Mouse (Mus musculus): ENCODE measurements around the gene Zbtb42. TPM values are rescaled to one million over a fixed set of nuclear protein-coding genes. Genes with fewer than 3 reads are reported as not detected.

Gene Zbtb42
- total RNA-seq, 1 experiment from 2014 or later = 0.27 TPM

DNA sequence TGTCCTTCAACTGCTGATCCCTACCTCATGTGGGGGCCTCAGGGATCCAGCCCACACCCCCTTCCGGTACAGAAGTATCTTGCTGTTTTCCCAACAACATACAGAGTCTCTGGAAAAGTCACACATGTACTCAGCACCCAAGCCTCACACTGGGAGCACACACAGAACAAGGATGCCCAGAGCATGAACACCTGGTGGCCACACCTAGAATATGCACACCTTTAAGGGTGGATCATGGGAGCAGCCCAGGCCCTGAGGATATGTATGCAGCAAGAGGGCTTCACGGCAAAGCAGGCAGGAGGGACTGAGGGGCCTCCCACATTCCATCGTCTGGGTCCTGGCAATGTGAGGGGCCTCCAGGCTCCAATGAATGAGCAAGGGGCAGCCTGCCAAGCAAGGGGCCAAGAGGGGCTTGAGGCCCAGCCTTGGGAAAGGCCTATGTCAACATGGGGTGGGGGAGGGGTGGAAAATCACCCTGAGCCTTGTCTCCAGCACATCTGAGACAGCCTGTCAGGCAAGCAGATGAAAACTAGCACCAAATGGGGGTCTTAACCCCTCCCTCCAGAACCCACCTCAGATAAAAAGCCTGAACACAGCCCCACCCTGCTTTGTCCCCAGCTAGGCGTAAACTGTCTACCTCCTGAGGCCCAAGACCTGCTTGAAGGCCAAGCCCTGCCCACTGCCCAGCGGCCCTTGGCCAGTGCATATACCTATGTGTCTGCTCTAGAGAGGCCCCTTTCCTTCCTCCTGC, 17.9 kb upstream of the Zbtb42 start:
- no peak for ATAC-seq (replicated peaks; ENCODE audit: low read depth, poor library complexity, severe bottlenecking)

DNA sequence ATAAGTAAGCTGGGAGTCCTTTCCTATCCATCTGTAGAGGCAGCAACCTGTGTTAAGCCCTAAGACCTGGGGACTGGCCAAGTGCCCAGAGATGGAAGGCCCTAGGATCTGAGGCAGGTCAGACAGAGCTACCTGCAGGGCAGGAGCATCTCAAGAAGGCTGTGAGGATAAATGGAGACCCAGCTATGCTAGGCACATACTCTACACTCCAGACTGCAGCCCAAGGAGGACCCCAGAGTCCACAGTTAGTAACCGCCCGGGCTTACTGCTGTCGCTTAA, 17.4 kb upstream of the Zbtb42 start:
- no peak for ATAC-seq (replicated peaks; ENCODE audit: low read depth, poor library complexity, severe bottlenecking)

DNA sequence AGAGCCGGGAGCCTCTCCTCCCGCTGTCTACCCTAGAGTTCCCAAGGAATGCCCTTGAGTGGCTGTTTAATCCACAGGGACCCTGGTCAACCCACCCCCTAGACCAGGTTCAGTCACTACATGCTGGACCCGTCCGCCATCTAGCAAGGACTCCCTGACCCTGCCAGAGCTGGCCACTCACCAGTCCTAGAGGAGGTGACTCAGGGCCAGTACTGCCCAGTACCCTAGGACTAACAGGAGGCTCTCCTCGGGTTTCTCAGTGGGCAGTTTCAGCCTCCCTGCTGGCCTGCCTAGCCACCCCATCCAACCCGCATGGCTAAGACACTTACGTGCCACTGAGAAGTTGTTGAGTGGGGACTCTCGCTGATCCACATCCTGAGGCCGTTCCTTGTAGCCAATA, 16.8 kb upstream of the Zbtb42 start:
- ATAC-seq (replicated peaks; ENCODE audit: low read depth, poor library complexity, severe bottlenecking) = no peak

DNA sequence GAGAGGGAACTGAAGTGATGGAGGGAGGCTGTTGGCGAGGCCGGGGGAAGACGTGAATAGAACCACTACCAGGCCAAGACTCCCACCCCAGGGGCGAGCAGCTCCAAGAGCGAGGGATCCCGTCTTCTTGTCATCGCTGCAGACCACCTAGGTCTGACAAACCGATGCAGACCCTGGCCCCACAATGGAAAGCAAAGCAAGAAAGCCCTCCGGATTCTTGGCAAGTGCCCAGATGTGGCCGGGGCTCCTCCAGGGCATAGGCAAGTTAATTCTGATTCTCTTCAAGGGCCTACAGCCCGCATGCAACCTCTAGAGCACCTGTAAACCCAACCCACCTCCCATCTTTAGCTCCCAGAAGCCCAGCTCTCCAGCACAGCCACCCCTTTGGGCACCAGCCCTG, 15.3 kb upstream of the Zbtb42 start:
- ATAC-seq (replicated peaks; ENCODE audit: low read depth, poor library complexity, severe bottlenecking) = no peak

DNA sequence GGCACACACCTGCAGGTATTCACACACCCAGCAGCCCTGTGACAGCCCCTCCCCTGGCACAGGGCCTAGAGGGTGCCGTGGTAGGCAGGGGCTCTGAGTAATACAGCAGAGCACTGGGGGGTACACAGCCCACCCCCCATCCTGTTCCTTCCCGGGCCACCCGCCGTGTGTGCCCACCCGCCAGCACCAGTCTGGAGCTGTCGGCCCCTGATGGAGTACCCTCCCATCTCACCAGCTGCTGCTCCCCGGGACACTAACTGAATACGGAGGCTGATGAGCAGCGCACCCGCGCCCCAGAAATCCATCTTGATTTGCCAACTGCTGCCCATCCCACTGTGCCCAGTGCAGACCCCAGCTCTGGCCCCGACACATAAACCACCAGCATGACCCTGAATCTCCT, 14.9 kb upstream of the Zbtb42 start:
- no peak for ATAC-seq (replicated peaks; ENCODE audit: low read depth, poor library complexity, severe bottlenecking)

DNA sequence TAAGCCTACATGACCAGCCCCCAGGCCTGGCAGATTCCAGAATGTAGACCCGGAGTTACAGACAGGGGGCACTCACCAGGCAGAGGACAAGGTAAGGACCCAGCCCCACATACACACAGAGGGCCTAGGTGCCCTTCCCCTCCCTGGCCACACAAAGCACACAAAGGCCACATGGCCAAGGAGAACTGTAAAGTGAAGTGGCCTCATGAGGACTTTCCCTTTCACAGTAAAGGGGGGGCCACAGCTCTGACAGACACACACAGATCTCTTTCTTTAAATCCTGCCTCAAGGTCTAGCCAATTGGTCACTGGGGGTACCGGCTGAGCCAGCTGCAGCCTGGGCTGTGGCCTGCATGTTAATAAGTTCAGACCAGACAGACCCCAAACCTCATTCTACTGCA, 14.5 kb upstream of the Zbtb42 start:
- ATAC-seq (replicated peaks; ENCODE audit: low read depth, poor library complexity, severe bottlenecking) = no peak

DNA sequence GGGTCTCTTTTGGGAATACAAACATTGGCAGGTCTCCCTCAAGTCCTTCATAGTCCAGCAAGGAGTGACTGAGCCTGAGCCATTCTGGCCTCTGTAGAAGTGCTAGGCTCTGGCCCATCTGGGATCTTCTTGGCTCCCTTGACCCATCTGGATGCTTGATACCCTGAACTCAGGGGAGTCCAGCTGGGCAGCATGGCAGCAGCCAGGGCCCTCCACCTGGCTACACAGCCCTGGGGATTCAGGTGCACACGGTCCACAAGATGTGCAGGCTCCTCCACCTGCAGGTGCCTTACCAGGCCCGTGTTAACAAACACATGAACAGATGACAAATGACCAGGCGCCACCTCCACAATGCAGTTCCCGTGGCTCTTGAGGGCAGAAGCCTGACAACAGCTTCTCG, 14.0 kb upstream of the Zbtb42 start:
- ATAC-seq (replicated peaks; ENCODE audit: low read depth, poor library complexity, severe bottlenecking) = no peak

DNA sequence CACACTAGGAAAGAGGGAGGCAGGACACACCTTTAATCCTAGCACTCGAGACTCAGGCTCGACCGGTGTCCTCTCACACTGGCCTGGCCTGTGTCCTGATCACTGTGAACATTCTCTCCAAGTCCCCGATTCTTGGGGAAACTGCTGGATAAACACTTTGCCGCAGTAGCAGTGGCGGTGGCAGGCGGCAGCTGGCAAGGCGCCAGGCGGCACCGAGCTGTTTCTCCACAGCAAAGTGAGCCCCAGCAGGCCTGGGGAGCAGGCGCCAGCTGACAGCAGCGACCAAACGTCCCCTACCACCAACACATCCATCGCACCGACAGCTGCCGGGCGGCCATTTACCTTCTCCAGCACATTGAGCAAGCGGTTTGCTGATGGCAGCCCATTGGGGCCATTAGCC, 13.2 kb upstream of the Zbtb42 start:
- 0 out of 2 replicates have a peak, but pooled peaks have one; percentile 19 for ATAC-seq (replicated peaks; ENCODE audit: low read depth, poor library complexity, severe bottlenecking)

DNA sequence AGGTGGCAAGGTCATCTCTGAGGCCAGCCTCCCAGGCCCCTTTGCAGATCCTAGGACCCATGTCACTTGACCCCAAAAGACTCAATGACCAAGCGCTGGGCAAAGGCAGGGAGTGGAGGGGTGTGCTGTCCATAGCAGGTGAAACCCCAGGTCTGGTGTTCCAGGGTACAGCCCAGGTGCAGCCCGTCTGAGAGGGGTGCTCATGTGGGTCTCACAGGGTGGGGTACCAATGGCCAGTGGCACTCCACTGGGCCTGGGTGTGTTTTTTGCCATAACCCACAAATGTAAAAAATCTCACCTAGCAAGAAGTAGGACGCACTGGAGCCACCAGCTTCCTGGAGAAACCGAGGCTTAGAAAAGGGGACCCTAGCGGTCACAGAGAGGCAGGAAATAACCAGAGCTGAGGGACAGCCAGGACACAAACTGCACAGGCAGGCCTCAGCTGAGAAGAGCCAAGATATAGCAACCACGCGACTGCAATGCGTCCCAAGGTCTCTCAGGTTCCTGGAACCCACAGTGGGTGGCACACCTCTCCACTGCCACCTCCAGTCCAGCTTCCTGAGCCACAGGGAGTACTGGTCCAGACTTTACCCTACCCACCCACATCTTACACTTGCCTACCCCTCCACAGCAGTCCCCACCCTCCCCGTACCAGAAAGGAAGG, 12.6 kb upstream of the Zbtb42 start:
- no peak for ATAC-seq (replicated peaks; ENCODE audit: low read depth, poor library complexity, severe bottlenecking)

DNA sequence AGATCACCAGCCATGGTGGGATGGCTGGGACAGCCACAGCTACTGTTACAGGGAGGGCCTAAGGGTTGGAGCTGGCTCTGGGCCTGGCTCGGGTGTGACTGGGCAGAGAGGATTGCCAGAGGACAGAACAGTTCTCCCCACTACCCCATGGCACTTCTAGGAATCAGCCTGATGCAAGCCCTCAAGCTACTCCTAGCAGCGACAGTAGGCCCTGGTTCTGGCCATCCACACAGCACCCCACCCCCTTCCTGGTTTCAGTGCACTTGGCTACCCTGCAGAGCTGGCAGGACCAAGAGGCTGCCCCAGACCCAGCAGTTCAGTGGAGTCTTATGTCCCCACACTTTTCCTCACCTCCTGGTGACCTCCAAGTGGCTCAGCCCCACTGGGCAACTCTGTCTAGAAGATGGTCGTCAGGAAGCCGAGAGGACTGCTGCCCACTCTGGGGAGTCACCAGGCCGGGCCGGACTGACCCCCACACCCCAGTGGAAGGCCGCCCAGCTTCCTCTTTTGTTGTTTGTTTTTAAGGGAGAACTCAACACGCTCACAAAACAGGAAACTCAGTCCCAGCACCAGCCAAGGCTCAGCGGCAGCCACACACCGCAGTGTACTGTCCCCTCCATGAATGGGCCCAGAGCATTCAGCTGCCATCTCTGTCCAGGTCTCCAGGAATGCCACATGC, 10.9 kb upstream of the Zbtb42 start:
- ATAC-seq (replicated peaks; ENCODE audit: low read depth, poor library complexity, severe bottlenecking) = peak; percentile 13

DNA sequence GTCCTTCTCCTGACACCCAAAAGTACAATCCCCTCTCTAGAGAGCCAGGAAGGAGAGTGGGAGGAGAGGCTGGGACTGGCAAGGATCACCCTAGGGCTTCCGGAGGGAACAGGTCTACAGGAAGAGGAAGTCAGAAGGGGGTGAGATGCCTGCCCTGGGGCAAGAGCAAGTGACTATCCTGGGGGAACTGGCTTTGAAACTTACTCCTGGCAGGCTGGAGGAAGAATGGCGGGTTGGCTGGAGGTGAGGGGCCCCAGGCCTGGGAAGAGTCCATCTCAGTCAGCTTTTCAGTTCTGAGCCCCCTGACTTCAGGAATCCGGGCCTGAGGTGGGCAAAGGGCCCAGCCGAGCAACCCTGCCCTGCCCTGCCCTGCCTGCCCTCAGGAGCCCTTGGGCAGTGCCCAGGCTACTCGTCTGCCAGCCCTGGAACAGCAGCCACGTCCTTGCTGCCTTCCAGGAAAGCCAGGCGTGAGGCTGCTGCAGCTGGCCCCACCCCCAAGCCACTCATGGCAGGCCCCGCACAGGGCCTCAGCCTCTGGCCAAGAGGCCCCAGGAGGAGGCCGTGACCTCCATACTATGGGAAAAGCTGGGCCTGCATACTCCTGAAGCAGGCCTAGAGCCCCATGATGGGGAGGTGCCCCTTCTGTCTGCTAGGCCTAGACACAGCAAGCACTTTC, 7.8 kb upstream of the Zbtb42 start:
- ATAC-seq (replicated peaks; ENCODE audit: low read depth, poor library complexity, severe bottlenecking) = no peak

DNA sequence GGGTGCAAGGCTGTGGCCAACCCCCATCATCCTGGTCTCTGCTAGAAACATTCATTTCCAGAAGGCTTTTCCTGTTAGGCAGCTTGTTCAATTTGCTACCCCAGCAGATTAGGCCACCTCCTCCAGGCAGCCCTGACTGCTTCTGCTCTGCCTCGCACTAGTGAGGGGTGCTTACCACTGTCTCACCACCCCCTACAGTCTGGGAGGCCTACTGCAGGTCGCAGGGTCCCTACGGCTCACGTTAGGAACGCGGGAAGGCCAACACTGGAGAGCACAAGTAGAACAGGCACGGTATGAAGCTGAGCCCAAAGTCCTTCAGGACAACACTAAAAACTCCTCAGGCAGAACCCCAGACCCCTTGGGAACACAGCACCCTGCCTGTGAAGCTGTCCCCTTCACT, 6.7 kb upstream of the Zbtb42 start:
- no peak for ATAC-seq (replicated peaks; ENCODE audit: low read depth, poor library complexity, severe bottlenecking)

DNA sequence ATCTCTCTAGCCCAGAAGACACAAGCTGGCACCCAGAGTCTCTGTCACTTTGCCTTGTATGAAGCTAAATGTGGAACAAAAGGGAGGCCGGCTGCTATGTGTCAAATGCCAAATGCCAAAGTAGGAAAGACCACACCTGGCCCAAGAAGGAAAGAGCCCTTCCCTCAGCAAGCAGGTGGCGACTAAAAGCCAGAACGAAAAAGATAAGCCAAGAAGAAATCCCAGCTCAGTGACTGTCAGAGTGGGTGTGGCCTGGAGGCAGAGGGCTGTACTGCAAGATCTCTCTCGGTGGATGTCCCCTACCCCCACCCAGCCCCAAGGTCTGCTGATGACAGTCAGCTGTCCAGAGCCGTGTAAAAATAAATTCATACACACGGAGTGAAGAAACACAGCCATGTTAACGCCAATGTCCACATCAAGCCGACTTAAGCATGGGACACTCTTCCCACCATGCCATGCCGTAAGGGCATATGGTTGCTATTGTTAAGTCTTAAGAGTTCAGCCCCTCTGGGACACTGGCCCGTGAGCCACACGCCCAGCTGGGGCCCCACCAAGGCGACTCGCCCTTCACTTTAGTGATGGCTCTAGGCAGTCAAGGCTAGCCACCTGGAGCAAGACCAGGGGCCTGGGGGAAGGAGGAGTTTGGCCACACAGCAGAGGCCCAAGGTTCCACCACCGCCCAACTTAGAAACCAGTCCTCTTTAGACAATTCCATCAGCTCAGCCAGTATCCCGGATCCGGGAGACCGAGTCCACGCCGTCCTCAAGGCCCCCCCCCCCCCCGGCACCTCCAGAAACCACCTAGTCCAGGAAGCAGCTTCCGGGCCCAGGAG, 5.7 kb upstream of the Zbtb42 start:
- peak; percentile 33 for ATAC-seq (replicated peaks; ENCODE audit: low read depth, poor library complexity, severe bottlenecking)

DNA sequence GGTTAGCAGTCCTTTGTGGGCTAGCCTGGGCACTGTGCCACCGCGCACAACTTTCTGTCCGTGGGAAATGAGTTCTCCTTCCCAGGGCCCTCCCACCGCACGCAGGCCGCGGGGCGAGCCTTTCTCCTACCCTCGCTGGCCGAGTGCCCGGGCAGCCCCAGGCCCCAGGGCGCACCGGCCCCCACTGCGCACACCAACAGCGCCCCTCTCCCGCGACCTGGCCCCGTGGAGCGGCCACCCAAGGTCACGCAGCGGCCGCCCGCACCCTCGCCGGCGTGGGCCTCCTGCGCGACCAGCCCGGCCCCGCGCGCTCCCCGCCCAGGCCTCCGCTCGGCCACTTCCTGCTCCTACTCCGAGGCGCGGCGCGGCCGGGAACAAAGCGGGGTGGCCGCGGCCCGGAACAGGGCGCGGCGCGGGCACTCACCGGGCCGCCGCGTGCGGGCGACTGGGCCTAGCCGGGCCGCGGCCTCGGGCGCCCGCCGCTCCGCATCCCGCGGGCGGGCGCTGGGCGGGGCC, 5.0 kb upstream of the Zbtb42 start:
- ATAC-seq (replicated peaks; ENCODE audit: low read depth, poor library complexity, severe bottlenecking) = no peak

DNA sequence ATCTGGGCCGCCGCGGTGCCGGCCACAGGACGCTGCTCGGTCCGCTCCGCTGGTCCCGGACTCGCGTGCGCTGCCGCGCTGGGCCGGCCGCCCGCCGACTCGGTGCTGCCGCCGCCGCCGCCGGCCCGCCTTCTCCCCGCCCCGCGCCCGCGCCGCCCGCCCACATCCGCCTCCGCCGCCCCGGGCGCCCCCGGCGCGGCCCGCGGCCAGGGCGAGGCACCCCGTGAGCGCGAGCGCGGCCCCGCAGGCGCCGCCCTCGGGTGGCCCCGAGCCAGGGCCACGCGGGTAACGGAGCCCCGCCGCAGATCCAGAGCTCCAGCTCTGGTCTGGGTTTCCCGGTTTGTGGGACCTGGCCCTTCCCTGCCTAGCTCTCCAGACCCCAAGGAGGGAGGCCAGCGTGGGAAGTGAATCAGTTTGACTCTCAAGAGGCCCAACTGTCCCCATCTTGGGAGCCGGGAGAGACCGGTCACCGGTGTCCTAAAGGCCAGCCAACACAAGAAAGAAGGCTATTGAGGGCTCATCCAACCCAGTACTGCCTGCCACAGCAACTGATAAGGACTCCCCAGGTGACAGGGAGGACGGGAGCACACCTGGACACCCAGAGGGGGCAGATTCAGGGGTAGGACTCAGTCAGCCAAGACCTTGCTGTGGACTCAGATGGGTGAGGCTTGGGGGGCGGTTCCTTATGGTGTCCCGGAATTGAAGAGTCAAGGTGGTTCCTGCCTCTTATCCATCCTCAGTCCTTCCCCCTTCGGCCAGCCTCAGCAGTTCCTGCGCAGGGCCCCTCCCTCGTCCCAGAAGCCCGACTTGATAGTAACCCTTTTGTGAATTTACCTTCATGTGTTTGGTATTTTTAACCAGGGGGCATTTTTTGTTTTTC, 4.3 kb upstream of the Zbtb42 start, which contains the start of gene Akt1:
Gene Akt1 (minus strand): TSS at position 753 of the 880 bp plus-strand sequence.
- ATAC-seq (replicated peaks; ENCODE audit: low read depth, poor library complexity, severe bottlenecking) = peak; percentile 60

DNA sequence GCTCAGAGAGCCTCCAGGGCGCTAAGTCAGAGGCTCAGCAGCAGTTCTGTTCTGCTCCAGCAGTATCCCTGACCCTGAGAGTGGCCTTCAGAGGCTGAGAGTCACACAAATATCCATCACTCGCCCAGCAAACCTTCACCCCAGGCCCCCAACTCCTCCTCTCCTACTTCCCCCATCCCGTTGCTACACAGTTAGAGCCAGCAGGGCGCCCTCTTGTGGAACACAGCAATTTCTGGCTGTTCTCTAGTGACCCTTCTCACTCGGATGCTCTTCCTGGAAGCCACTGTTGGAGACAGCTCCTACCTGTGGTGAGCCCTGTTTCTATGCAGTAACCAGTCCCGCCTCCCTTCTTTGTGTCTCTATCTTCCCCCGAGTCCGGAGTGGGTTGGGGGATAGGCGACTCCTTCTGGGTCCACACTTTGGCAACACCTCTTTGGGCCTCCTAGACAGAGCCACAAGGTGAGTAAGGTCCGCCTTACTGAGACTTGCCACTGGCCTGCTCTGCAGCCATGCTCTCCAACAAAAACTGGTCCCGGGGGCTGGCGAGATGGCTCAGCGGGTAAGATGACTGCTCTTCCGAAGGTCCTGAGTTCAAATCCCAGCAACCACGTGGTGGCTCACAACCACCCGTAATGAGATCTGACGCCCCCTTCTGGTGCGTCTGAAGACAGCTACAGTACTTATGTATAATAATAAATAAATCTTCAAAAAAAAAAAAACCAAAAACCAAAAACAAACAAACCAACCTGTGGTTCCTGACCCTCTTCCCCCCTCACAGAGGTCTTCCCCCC, 3.2 kb upstream of the Zbtb42 start:
- peak; percentile 59 for ATAC-seq (replicated peaks; ENCODE audit: low read depth, poor library complexity, severe bottlenecking)

DNA sequence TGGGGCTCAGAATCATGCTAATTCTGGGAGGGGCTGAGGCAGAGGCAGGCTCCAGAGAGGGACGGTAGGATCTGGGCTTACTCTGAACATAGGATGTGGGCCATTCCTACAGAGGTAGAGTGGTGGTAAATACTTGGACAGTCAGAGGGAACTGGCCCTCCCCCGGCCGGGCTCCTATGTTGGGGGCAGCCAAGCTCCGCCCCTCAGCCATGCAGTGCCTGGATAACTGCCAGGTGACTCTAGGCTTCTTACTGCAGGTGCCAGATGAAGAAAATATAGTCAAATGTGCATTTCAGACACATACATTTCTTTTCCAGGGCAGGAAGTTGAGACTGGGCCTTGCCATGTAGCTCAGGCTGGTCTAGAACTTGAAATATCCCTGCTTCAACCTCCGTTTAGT, 1.6 kb upstream of the Zbtb42 start:
- ATAC-seq (replicated peaks; ENCODE audit: low read depth, poor library complexity, severe bottlenecking) = no peak

DNA sequence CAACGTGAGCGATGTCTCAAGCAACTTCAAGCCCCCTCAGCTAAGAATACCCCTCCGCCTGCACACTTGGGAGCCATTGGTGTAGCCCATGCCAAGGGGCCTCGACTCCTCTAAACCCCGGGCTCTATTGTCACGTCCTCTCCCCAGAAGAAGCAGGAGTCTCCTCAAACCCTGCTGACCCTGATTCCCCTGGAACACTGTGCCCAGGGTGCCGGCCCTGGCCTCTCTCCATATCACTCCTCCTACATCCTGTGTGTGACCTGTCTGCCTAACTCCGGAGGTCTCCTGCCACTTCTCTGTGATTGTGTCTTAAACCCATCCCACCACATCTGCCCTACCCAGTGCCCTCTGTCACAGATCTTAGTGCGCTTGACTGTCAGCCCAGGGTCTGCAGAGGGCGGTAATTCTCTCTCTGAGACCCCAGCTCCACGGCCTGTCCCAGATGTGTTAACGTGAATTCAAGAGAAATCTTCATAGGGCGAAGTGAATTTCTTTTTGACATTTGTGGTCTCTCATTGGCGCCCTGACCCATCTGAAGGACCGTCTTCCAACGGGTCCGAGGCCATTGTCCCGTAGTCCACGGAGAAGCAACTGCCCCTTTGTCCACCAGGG, 579 bp upstream of the Zbtb42 start:
- no peak for ATAC-seq (replicated peaks; ENCODE audit: low read depth, poor library complexity, severe bottlenecking)
